Mouse (Mus musculus) ovary, postnatal 14 days (tissue): ENCODE measurements around the gene Gm21698.
A peak's percentile ranks its signal among the peaks of the same experiment; 100 is the strongest.
"Not testable (repeated sequence)": the region's sequence is repeated elsewhere in the genome, so short reads cannot be mapped to it uniquely, and the experiment has no call there.

Source experiments
- DNase-seq: peaks from one replicate; pipeline ENCODE4 v3.0.0; 2022; ENCODE audit warnings: low spot score

Gm21698 gene

DNA sequence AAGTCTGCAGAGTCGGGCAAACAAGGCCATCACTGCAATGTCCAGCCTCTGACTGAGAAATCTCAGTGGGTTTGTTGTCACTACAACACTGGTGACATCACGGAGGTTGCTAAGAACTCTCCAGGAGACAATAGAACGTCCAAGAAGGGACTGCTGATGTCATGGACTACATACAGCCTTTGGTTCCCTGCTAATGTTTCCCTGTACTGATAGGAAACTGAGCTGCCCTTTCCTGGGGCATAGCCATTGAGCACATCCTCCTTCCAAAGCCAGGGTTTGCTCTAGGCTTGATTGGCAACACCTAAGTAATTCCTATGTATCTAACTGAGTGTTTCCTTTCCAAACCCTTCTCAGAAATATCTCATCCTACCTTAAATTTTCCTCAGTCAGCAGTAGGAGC, at the start of gene Gm21698:
Gene Gm21698 (minus strand): TSS at position 101 of the 400 bp plus-strand sequence.
- DNase-seq = not testable (repeated sequence)

DNA sequence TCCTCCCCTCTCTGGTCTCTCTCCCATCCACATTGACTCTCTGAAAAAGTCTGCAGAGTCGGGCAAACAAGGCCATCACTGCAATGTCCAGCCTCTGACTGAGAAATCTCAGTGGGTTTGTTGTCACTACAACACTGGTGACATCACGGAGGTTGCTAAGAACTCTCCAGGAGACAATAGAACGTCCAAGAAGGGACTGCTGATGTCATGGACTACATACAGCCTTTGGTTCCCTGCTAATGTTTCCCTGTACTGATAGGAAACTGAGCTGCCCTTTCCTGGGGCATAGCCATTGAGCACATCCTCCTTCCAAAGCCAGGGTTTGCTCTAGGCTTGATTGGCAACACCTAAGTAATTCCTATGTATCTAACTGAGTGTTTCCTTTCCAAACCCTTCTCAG, 34.4 kb upstream of the Gm21698 start, which contains the start of gene Gm5862:
Gene Gm5862 (minus strand): TSS at position 101 of the 400 bp plus-strand sequence.
- DNase-seq = not testable (repeated sequence)

DNA sequence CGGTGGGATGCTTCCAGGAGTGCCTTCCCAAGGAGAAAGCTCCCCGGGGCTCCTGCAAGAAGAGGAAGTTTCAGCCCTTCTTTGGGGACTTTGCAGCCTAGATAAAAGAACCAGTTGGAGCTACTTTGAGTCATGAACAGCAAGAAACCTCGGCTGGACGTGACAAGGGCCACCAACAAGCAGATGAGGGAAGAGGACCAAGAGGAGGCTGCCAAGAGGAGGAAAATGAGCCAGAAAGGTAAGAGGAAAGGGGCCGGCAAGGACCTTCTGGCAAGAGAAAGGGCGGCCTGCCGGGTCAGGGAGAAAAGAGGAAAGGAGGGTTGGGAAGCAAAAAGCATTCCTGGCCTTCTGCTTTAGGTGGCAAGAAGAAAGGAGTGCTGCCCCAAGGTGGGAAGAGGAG, 19.2 kb upstream of the Gm21698 start:
- not testable (repeated sequence) for DNase-seq

DNA sequence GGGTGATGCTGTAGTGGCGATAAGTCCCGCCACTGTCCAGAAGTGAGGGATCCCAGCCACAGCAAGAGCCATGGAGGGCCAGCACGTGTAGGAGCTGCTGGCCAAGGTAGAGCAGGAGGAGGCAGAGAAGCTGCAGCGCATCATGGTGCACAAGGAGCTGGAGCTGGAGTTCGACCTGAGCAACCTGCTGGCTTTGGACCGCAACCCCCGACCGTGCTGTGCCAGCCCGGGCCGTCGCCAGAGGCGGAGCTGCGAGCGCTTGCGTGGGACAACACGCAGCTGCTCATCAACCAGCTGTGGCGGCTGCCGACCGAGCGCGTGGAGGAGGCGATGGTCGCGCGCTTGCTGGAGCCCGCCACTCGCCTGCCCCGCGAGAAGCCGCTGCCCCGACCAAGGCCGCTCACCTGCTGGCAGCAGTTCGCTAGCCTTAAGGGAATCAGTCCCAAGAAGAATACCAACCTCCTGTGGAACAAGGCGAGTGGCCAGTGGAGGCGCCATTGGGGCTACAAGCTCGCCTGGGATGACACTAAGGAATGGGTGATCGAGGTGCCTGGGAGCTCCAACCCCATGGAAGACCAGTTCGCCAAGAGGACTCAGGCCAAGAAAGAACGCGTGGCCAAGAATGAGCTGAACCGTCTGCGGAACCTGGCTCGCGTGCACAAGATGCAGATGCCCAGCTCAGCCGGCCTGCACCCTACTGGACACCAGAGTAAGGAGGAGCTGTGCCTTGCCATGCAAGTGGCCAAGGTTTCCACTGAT, 18.7 kb upstream of the Gm21698 start:
- peak; percentile 15 for DNase-seq

GRCm38 (mm10) chr5:26004698-26005097, 16.2 kb upstream of the Gm21698 start, which contains the start of gene Gm1979:
TSS of gene Gm1979 (minus strand) at chr5:26004798.
- not testable (repeated sequence) for DNase-seq

DNA sequence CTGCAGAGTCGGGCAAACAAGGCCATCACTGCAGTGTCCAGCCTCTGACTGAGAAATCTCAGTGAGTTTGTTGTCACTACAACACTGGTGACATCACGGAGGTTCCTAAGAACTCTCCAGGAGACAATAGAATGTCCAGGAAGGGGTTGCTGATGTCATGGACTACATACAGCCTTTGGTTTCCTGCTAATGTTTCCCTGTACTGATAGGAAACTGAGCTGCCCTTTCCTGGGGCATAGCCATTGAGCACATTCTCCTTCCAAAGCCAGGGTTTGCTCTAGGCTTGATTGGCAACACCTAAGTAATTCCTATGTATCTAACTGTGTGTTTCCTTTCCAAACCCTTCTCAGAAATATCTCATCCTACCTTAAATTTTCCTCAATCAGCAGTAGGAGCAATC, 15.9 kb downstream of the Gm21698 start, which contains the start of gene Gm21680:
Gene Gm21680 (minus strand): TSS at position 101 of the 400 bp plus-strand sequence.
- not testable (repeated sequence) for DNase-seq

GRCm38 (mm10) chr5:25957050-25957449, 31.4 kb downstream of the Gm21698 start:
- not testable (repeated sequence) for DNase-seq

- peak; percentile 2 for DNase-seq
These were observed 31.8 kb downstream of the Gm21698 start for GRCm38 (mm10) chr5:25956611-25957010.

DNA sequence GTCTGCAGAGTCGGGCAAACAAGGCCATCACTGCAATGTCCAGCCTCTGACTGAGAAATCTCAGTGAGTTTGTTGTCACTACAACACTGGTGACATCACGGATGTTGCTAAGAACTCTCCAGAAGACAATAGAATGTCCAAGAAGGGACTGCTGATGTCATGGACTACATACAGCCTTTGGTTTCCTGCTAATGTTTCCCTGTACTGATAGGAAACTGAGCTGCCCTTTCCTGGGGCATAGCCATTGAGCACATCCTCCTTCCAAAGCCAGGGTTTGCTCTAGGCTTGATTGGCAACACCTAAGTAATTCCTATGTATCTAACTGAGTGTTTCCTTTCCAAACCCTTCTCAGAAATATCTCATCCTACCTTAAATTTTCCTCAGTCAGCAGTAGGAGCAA, 34.1 kb downstream of the Gm21698 start, which contains the start of gene Gm21671:
Gene Gm21671 (minus strand): TSS at position 101 of the 400 bp plus-strand sequence.
- not testable (repeated sequence) for DNase-seq

DNA sequence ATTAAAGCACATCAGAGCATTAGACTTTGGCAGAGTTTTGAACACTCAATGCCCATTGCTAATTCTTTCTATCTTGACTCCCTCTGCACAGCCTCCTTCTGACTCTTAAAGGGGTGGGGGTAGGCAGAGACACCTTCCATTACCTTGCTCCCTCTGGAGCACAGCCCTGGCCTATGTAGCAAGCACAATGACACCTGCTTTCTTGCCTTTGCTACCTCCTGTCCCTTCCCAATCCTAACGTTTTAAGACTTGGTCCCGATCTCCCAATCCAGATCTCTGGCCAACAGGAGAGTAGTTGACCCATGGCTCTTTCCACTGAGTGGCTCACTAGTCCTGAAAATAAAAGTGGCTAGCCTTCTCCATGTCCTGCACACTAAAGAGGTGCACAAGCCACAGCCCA, 43.1 kb downstream of the Gm21698 start:
- DNase-seq = not testable (repeated sequence)

DNA sequence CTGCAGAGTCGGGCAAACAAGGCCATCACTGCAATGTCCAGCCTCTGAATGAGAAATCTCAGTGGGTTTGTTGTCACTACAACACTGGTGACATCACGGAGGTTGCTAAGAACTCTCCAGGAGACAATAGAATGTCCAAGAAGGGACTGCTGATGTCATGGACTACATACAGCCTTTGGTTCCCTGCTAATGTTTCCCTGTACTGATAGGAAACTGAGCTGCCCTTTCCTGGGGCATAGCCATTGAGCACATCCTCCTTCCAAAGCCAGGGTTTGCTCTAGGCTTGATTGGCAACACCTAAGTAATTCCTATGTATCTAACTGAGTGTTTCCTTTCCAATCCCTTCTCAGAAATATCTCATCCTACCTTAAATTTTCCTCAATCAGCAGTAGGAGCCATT, 46.2 kb downstream of the Gm21698 start, which contains the start of gene Gm21663:
Gene Gm21663 (minus strand): TSS at position 101 of the 400 bp plus-strand sequence.
- not testable (repeated sequence) for DNase-seq
